Mouse (Mus musculus) frontal cortex, adult (tissue): ENCODE measurements around the gene Acap1.
A peak's percentile ranks its signal among the peaks of the same experiment; 100 is the strongest.

ENCODE experiments used
- ATAC-seq: cut with Nextera tagmentation; 2 replicates; pipeline ENCODE4 v1.9.2; 2017; ENCODE audit warnings: mild to moderate bottlenecking, moderate library complexity, mixed read lengths; ENCODE audit not compliant: low TSS enrichment

The Acap1 gene

GRCm38 (mm10) chr11:69904311-69904710 is 9.0 kb upstream of the Acap1 start:
- no peak for ATAC-seq

- ATAC-seq, result no peak
These were observed 7.6 kb upstream of the Acap1 start for GRCm38 (mm10) chr11:69902972-69903371.

GRCm38 (mm10) chr11:69901993-69902392 is 6.7 kb upstream of the Acap1 start:
- ATAC-seq, result no peak

GRCm38 (mm10) chr11:69901406-69901846 is 6.1 kb upstream of the Acap1 start:
- peak; percentile 79 for ATAC-seq

GRCm38 (mm10) chr11:69900471-69901405 is 5.4 kb upstream of the Acap1 start, which contains the start of the genes 2810408A11Rik and Neurl4:
Gene 2810408A11Rik (minus strand): TSS chr11:69900987.
Gene Neurl4 (plus strand): TSS chr11:69901072.
- peak; percentile 92 for ATAC-seq

GRCm38 (mm10) chr11:69899870-69900269 is 4.5 kb upstream of the Acap1 start:
- no peak for ATAC-seq

- no peak for ATAC-seq
These were observed 668 bp downstream of the Acap1 start for GRCm38 (mm10) chr11:69894671-69895070.

GRCm38 (mm10) chr11:69891482-69891881 is 3.9 kb downstream of the Acap1 start:
- ATAC-seq, result no peak

GRCm38 (mm10) chr11:69886907-69887635 is 8.3 kb downstream of the Acap1 start:
- no peak for ATAC-seq

- ATAC-seq, result no peak
These were observed 10.7 kb downstream of the Acap1 start for GRCm38 (mm10) chr11:69884663-69885062.

GRCm38 (mm10) chr11:69884240-69884639 is 11.1 kb downstream of the Acap1 start:
- ATAC-seq, result no peak

GRCm38 (mm10) chr11:69883527-69884151 is 11.7 kb downstream of the Acap1 start:
- ATAC-seq, result no peak

- no peak for ATAC-seq
These were observed 12.3 kb downstream of the Acap1 start for GRCm38 (mm10) chr11:69883066-69883465.

GRCm38 (mm10) chr11:69881787-69882670 is 13.3 kb downstream of the Acap1 start:
- no peak for ATAC-seq

- ATAC-seq, result peak; percentile 62; the same call in 1 of the 2 replicates
These were observed 14.3 kb downstream of the Acap1 start, which contains the start of gene Kctd11 for GRCm38 (mm10) chr11:69880853-69881603. Gene Kctd11 (minus strand): TSS chr11:69881406.

- 0 out of 2 replicates have a peak, but pooled peaks have one; percentile 35 for ATAC-seq
These were observed 14.9 kb downstream of the Acap1 start for GRCm38 (mm10) chr11:69880506-69880852.

- no peak for ATAC-seq
These were observed 15.6 kb downstream of the Acap1 start for GRCm38 (mm10) chr11:69879711-69880110.

- no peak for ATAC-seq
These were observed 16.4 kb downstream of the Acap1 start for GRCm38 (mm10) chr11:69878952-69879351.

GRCm38 (mm10) chr11:69878399-69878798 is 16.9 kb downstream of the Acap1 start:
- no peak for ATAC-seq

- ATAC-seq, result no peak
These were observed 17.5 kb downstream of the Acap1 start, which contains the start of gene Tmem95 for GRCm38 (mm10) chr11:69877878-69878277. Gene Tmem95 (minus strand): TSS chr11:69878018.
